Mouse (Mus musculus): ENCODE measurements around the gene Rnft2. TPM values are rescaled to one million over a fixed set of nuclear protein-coding genes. Genes with fewer than 3 reads are reported as not detected.

Gene Rnft2
- total and polyA plus RNA-seq, 3 experiments: 0.95 to 1.1 (median 1.0) TPM

DNA sequence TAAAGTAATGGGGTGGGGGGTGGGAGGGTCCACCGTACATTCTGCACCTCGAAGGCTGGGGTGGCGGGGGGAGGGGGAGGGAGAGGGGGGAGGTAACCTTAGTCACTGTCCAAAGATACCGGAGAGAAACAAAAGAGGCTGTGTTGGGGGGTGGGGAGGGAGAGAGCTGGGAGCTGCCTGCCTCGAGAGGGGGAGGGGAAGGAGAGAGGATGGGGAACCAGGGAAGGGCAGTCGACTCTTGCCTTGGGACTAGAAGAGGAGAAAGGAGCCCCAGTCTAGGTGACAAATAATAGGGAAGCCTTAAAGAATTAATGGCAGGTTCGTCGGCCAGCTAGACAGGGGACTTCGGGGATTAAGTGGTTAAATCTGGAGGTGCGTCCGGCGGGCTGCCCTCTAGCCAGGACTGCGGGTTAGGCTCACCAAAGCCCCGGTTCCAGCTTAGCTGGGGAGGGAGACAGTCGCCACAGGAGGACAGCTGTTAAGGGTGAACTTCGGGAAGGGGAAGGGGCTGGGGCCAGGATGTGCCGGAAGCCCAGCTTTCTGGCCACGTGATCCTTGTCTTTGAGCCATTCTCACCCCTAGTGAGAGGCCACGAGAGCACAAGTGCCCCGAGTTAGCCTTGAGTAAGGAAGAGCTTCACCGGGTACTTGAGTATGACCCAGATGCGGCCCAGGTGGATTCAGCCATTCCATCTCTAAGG is 70.5 kb downstream of the Rnft2 start:
- no peak for ATAC-seq (ENCODE audit: extremely low read depth, insufficient number of reproducible peaks, low FRiP score, poor library complexity, severe bottlenecking)
- no peaks in the 10 kb centered on the region for H3K36me3 ChIP-seq (replicated peaks)
- peaks cover 26% of the 10 kb centered on the region for H3K27me3 ChIP-seq (ENCODE audit: insufficient read depth, low read length)
- no peak overlapping the region for H3K4me3 ChIP-seq (ENCODE audit: low read depth, low read length)
- peaks cover 4% of the 10 kb centered on the region; the same call in 1 of the 2 replicates for H3K4me1 ChIP-seq (ENCODE audit: insufficient read depth, low read depth, low read length)
- no peak for DNase-seq (ENCODE audit: low spot score)
- TF ChIP-seq POLR2AphosphoS5 (IDR thresholded peaks at IDR 0.05; ENCODE audit: insufficient replicate concordance, low read depth, low read length): no peak
- TF ChIP-seq TAL1 (conservative IDR thresholded peaks at IDR 0.05; ENCODE audit: low read depth, low read length): no peak
- TF ChIP-seq CTCF (IDR thresholded peaks at IDR 0.05; ENCODE audit: low read depth, low read length): no peak
- TF ChIP-seq GATA1 (IDR thresholded peaks at IDR 0.05; ENCODE audit: borderline replicate concordance, low read length): no peak
- no peak for TF ChIP-seq GATA2 (IDR thresholded peaks at IDR 0.05; ENCODE audit: borderline replicate concordance, low read depth, low read length)
- H3K9me3 ChIP-seq (replicated peaks): peaks cover 10% of the 10 kb centered on the region

- Histone ChIP-seq H3K4me1 (ENCODE audit: insufficient read depth, low read depth, low read length) (peaks cover 4% of the 10 kb centered on the region; the same call in 1 of the 2 replicates), H3K4me3 (ENCODE audit: low read depth, low read length) (no peak overlapping the region), H3K9me3 (replicated peaks) (peaks cover 13% of the 10 kb centered on the region), H3K27me3 (ENCODE audit: insufficient read depth, low read length) (peaks cover 35% of the 10 kb centered on the region), H3K36me3 (replicated peaks) (no peaks in the 10 kb centered on the region)
- ATAC-seq (ENCODE audit: extremely low read depth, insufficient number of reproducible peaks, low FRiP score, poor library complexity, severe bottlenecking): no peak
- no peak for DNase-seq (ENCODE audit: low spot score)
- TF ChIP-seq GATA1 (IDR thresholded peaks at IDR 0.05; ENCODE audit: borderline replicate concordance, low read length) (no peak), GATA2 (IDR thresholded peaks at IDR 0.05; ENCODE audit: borderline replicate concordance, low read depth, low read length) (no peak), TAL1 (conservative IDR thresholded peaks at IDR 0.05; ENCODE audit: low read depth, low read length) (no peak), CTCF (IDR thresholded peaks at IDR 0.05; ENCODE audit: low read depth, low read length) (no peak), POLR2AphosphoS5 (IDR thresholded peaks at IDR 0.05; ENCODE audit: insufficient replicate concordance, low read depth, low read length) (no peak)
Observed at GRCm38 (mm10) chr5:118172078-118172723, 72.7 kb downstream of the Rnft2 start.

DNA sequence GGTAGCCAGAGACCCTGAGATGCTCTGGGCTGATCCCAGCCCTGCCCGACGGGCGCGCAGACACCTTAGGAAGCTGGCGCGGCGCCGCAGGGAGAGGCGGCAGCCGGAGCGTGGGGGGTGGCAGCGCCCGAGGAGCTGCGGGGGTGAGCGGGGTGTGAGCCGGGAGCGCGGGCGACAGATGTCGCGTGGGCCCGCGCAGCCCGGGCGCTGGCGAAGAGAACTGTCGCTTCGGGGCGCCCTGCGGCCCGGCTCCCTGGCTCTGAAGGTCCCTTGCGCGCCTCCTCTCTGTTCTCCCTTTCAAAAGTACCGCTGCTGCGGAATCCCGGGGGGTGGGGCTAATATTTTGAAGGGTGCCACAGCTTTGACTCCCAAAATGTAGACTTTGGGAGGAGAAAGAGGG is 73.3 kb downstream of the Rnft2 start:
- TF ChIP-seq GATA2 (IDR thresholded peaks at IDR 0.05; ENCODE audit: borderline replicate concordance, low read depth, low read length) (no peak), POLR2AphosphoS5 (IDR thresholded peaks at IDR 0.05; ENCODE audit: insufficient replicate concordance, low read depth, low read length) (no peak), GATA1 (IDR thresholded peaks at IDR 0.05; ENCODE audit: borderline replicate concordance, low read length) (no peak), CTCF (IDR thresholded peaks at IDR 0.05; ENCODE audit: low read depth, low read length) (no peak), TAL1 (conservative IDR thresholded peaks at IDR 0.05; ENCODE audit: low read depth, low read length) (no peak)
- Histone ChIP-seq H3K27me3 (ENCODE audit: insufficient read depth, low read length) (peaks cover 35% of the 10 kb centered on the region), H3K4me3 (ENCODE audit: low read depth, low read length) (no peak overlapping the region)

GRCm38 (mm10) chr5:118170888-118171529 is 73.9 kb downstream of the Rnft2 start:
- H3K9me3 ChIP-seq (replicated peaks): peaks cover 13% of the 10 kb centered on the region
- H3K4me1 ChIP-seq (ENCODE audit: insufficient read depth, low read depth, low read length): peaks cover 4% of the 10 kb centered on the region; the same call in 1 of the 2 replicates
- peaks cover 35% of the 10 kb centered on the region for H3K27me3 ChIP-seq (ENCODE audit: insufficient read depth, low read length)
- no peak for TF ChIP-seq CTCF (IDR thresholded peaks at IDR 0.05; ENCODE audit: low read depth, low read length)
- no peak for TF ChIP-seq GATA1 (IDR thresholded peaks at IDR 0.05; ENCODE audit: borderline replicate concordance, low read length)
- TF ChIP-seq TAL1 (conservative IDR thresholded peaks at IDR 0.05; ENCODE audit: low read depth, low read length): no peak
- TF ChIP-seq GATA2 (IDR thresholded peaks at IDR 0.05; ENCODE audit: borderline replicate concordance, low read depth, low read length): no peak
- TF ChIP-seq POLR2AphosphoS5 (IDR thresholded peaks at IDR 0.05; ENCODE audit: insufficient replicate concordance, low read depth, low read length): no peak
- no peak for ATAC-seq (ENCODE audit: extremely low read depth, insufficient number of reproducible peaks, low FRiP score, poor library complexity, severe bottlenecking)
- DNase-seq (ENCODE audit: low spot score): no peak
- H3K36me3 ChIP-seq (replicated peaks): no peaks in the 10 kb centered on the region
- no peak overlapping the region for H3K4me3 ChIP-seq (ENCODE audit: low read depth, low read length)

More for the DNA sequence above, 73.3 kb downstream of the Rnft2 start:
- no peak for ATAC-seq (ENCODE audit: extremely low read depth, insufficient number of reproducible peaks, low FRiP score, poor library complexity, severe bottlenecking)
- DNase-seq (ENCODE audit: low spot score): no peak
- Histone ChIP-seq H3K4me1 (ENCODE audit: insufficient read depth, low read depth, low read length) (peaks cover 4% of the 10 kb centered on the region; the same call in 1 of the 2 replicates), H3K36me3 (replicated peaks) (no peaks in the 10 kb centered on the region), H3K9me3 (replicated peaks) (peaks cover 13% of the 10 kb centered on the region)

- Histone ChIP-seq H3K4me1 (ENCODE audit: insufficient read depth, low read depth, low read length) (peaks cover 4% of the 10 kb centered on the region; the same call in 1 of the 2 replicates), H3K9me3 (replicated peaks) (peaks cover 11% of the 10 kb centered on the region), H3K36me3 (replicated peaks) (no peaks in the 10 kb centered on the region), H3K27me3 (ENCODE audit: insufficient read depth, low read length) (peaks cover 37% of the 10 kb centered on the region), H3K4me3 (ENCODE audit: low read depth, low read length) (no peak overlapping the region; the same call in 1 of the 2 replicates)
- no peak for ATAC-seq (ENCODE audit: extremely low read depth, insufficient number of reproducible peaks, low FRiP score, poor library complexity, severe bottlenecking)
- TF ChIP-seq GATA2 (IDR thresholded peaks at IDR 0.05; ENCODE audit: borderline replicate concordance, low read depth, low read length): no peak
- no peak for TF ChIP-seq CTCF (IDR thresholded peaks at IDR 0.05; ENCODE audit: low read depth, low read length)
- TF ChIP-seq POLR2AphosphoS5 (IDR thresholded peaks at IDR 0.05; ENCODE audit: insufficient replicate concordance, low read depth, low read length): no peak
- TF ChIP-seq TAL1 (conservative IDR thresholded peaks at IDR 0.05; ENCODE audit: low read depth, low read length): no peak
- no peak for TF ChIP-seq GATA1 (IDR thresholded peaks at IDR 0.05; ENCODE audit: borderline replicate concordance, low read length)
- DNase-seq (ENCODE audit: low spot score): no peak
Observed at GRCm38 (mm10) chr5:118169222-118170221, 75.4 kb downstream of the Rnft2 start.
